Mouse (Mus musculus): Measurements from ENCODE around the gene Polr1a. TPM values are rescaled to one million over a fixed set of nuclear protein-coding genes. Genes with fewer than 3 reads are reported as not detected.

Polr1a gene
- 89.2 TPM for total RNA-seq (2023)

GRCm38 (mm10) chr6:71908481-71909381 lies at the start of gene Polr1a, which contains the start of gene Ptcd3:
TSS of gene Polr1a (plus strand) at chr6:71909053.
TSS of gene Ptcd3 (minus strand) at chr6:71908750.

Other genes with a start within 250 kb of the Polr1a start
- 0.32 TPM for gene Reep1, start 201.5 kb upstream of the Polr1a start, total RNA-seq (2023)
- gene Mrpl35, start 82.1 kb upstream of the Polr1a start, total RNA-seq (2023): 24.8 TPM
- 78.3 TPM for gene Immt, start 77.7 kb upstream of the Polr1a start, total RNA-seq (2023)
- 132 TPM for gene Ptcd3, start 303 bp upstream of the Polr1a start, total RNA-seq (2023)
- 3.1 TPM for gene St3gal5, start 188.5 kb downstream of the Polr1a start, total RNA-seq (2023)

Data from CD4-positive naive resting alpha-beta T cell, adult 76 days (primary cell).